Mouse (Mus musculus) testis, adult 2 months (tissue): ENCODE results near the gene Cfc1.

Experiments
- CTCF ChIP-seq: fragments of 200-500 bp; IDR thresholded peaks from 2 replicates; pipeline ENCODE4 v1.5.1; 2012; ENCODE audit warnings: low read depth, mild to moderate bottlenecking, inconsistent platforms, low read length, moderate library complexity; ENCODE audit not compliant: control insufficient read depth, insufficient read depth, insufficient replicate concordance
- POLR2A ChIP-seq: fragments of 200-500 bp; IDR thresholded peaks from 2 replicates; pipeline ENCODE4 v1.6.1; 2012; ENCODE audit warnings: low read depth, mild to moderate bottlenecking, inconsistent platforms, low read length, moderate library complexity; ENCODE audit not compliant: control insufficient read depth

DNA sequence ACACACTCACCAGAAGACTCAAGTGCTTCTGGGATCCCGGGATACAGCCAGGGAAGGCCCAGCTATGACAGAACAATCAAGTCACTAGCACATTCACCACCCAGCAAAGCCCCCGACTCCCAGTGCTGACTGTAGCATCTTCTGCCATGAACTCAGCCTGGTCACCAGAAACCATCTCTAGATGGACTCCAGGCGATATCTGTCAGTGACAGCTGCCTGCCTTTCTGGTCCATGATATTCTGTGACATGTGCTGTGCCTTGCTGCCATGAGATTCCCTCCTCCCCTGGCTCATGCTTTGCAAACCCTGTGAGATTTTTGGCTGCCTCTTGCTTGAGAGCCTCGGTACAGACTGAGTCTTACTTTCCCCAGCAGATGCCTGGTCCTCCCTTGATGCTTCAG is 49.3 kb downstream of the Cfc1 start:
- TF ChIP-seq POLR2A (no peak), CTCF (no peak)
